Mouse (Mus musculus): ENCODE results near the gene Foxp2.

GRCm38 (mm10) chr6:15257393-15257792, 356.2 kb downstream of the Foxp2 start:
- TF ChIP-seq CTCF (IDR thresholded peaks at IDR 0.05; ENCODE audit: low read depth, low read length) (no peak), TAL1 (conservative IDR thresholded peaks at IDR 0.05; ENCODE audit: low read depth, low read length) (no peak), GATA1 (IDR thresholded peaks at IDR 0.05; ENCODE audit: borderline replicate concordance, low read length) (no peak)
